Mouse (Mus musculus) midbrain, embryonic 10.5 days (tissue): ENCODE data around the gene Gucy2g. TPM values are rescaled to one million over a fixed set of nuclear protein-coding genes. Genes with fewer than 3 reads are reported as not detected.

ENCODE experiments used
- DNase-seq: peaks from one replicate; pipeline ENCODE4 v3.0.0-alpha.2; 2017; ENCODE audit warnings: low spot score
- H3K27ac ChIP-seq: fragments of 300-500 bp; sonication (generic); replicated peaks from 2 replicates; pipeline ENCODE4 v1.5.1; 2016; ENCODE audit warnings: mild to moderate bottlenecking
- H3K27me3 ChIP-seq: fragments of 300-500 bp; sonication (generic); 2 replicates; pipeline ENCODE4 v1.6.1; 2016; ENCODE audit warnings: low read depth, mild to moderate bottlenecking; ENCODE audit not compliant: poor library complexity, severe bottlenecking
- H3K36me3 ChIP-seq: fragments of 300-500 bp; sonication (generic); 2 replicates; pipeline ENCODE4 v1.6.1; 2016; ENCODE audit warnings: mild to moderate bottlenecking, moderate library complexity
- H3K4me1 ChIP-seq: fragments of 300-500 bp; sonication (generic); 2 replicates; pipeline ENCODE4 v1.6.1; 2016
- H3K4me3 ChIP-seq: fragments of 300-500 bp; sonication (generic); 2 replicates; pipeline ENCODE4 v1.5.1; 2016; ENCODE audit warnings: mild to moderate bottlenecking, moderate library complexity
- H3K9me3 ChIP-seq: fragments of 300-500 bp; sonication (generic); replicated peaks from 2 replicates; pipeline ENCODE4 v1.6.1; 2016; ENCODE audit warnings: mild to moderate bottlenecking
- whole genome bisulfite sequencing: fragments of 180-500 bp; shearing (Covaris S2); methylation state at CpG from one replicate; pipeline ENCODE4 v1.1.7; 2016; 5-methylcytosine and 5-hydroxymethylcytosine counted together
- polyA plus RNA-seq: library from polyadenylated mRNA; unstranded; fragments of >200 nt; fragmentation: Nextera tagmentation; extraction: Ambion mirVana; gene quantifications from 2 replicates; pipeline ENCODE4 v1.2.1, GENCODE M21; 2016

The Gucy2g gene
- polyA plus RNA-seq, 1 experiment from 2014 or later, result not detected

- Histone ChIP-seq H3K4me3 (no peak overlapping the region), H3K27ac (no peak overlapping the region), H3K27me3 (no peaks in the 10 kb centered on the region), H3K9me3 (no peaks in the 10 kb centered on the region), H3K4me1 (peaks cover 22% of the 10 kb centered on the region), H3K36me3 (no peaks in the 10 kb centered on the region)
- 90% methylated on average over 5 of the region's 5 CpGs for WGBS
- no peak for DNase-seq
Measured at GRCm38 (mm10) chr19:55258514-55258913, 17.5 kb upstream of the Gucy2g start.

GRCm38 (mm10) chr19:55257656-55258375 is 16.8 kb upstream of the Gucy2g start:
- no peak overlapping the region for H3K27ac ChIP-seq
- no peaks in the 10 kb centered on the region for H3K9me3 ChIP-seq
- H3K36me3 ChIP-seq, result no peaks in the 10 kb centered on the region
- H3K4me3 ChIP-seq, result no peak overlapping the region
- WGBS, result 94% methylated on average over 5 of the region's 5 CpGs
- peaks cover 29% of the 10 kb centered on the region for H3K4me1 ChIP-seq
- no peak for DNase-seq
- no peaks in the 10 kb centered on the region; the same call in 1 of the 2 replicates for H3K27me3 ChIP-seq

GRCm38 (mm10) chr19:55256156-55256555 is 15.1 kb upstream of the Gucy2g start:
- WGBS, result 83% methylated on average over 9 of the region's 9 CpGs
- DNase-seq, result no peak
- no peak overlapping the region for H3K4me3 ChIP-seq
- H3K27me3 ChIP-seq, result no peaks in the 10 kb centered on the region; the same call in 1 of the 2 replicates
- no peak overlapping the region for H3K27ac ChIP-seq
- H3K4me1 ChIP-seq, result peaks cover 29% of the 10 kb centered on the region
- H3K9me3 ChIP-seq, result no peaks in the 10 kb centered on the region
- no peaks in the 10 kb centered on the region for H3K36me3 ChIP-seq

DNA sequence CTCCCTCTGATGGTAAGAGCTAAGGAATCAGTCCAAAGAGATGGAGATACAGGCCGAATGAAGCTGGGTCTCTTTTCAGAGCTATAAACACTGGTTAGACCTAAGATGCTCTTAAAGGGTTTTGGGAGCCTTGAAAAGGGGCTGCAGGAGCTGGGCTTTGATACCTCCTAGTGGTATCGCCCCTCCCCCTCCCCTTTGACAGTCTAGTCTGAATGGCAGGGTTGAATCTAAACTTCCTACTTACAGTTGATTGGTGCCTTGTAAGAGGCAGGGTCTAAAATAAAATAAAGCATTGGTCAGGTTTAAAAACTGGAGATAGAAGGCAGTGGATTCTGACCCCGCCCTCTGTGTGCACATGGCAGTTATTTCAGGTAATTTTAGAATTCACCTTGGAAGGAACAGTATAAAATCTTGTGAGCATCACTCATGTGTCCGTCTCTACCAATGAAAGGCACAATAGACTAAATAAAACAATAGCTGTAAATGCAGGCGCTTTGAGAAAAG is 13.5 kb upstream of the Gucy2g start:
- Histone ChIP-seq H3K4me3 (peak overlapping the region; percentile 68), H3K4me1 (peaks cover 28% of the 10 kb centered on the region), H3K27me3 (no peaks in the 10 kb centered on the region; the same call in 1 of the 2 replicates), H3K27ac (peak overlapping the region; percentile 89), H3K36me3 (no peaks in the 10 kb centered on the region), H3K9me3 (no peaks in the 10 kb centered on the region)
- DNase-seq, result peak; percentile 40
- WGBS, result 5% methylated on average over 5 of the region's 5 CpGs

DNA sequence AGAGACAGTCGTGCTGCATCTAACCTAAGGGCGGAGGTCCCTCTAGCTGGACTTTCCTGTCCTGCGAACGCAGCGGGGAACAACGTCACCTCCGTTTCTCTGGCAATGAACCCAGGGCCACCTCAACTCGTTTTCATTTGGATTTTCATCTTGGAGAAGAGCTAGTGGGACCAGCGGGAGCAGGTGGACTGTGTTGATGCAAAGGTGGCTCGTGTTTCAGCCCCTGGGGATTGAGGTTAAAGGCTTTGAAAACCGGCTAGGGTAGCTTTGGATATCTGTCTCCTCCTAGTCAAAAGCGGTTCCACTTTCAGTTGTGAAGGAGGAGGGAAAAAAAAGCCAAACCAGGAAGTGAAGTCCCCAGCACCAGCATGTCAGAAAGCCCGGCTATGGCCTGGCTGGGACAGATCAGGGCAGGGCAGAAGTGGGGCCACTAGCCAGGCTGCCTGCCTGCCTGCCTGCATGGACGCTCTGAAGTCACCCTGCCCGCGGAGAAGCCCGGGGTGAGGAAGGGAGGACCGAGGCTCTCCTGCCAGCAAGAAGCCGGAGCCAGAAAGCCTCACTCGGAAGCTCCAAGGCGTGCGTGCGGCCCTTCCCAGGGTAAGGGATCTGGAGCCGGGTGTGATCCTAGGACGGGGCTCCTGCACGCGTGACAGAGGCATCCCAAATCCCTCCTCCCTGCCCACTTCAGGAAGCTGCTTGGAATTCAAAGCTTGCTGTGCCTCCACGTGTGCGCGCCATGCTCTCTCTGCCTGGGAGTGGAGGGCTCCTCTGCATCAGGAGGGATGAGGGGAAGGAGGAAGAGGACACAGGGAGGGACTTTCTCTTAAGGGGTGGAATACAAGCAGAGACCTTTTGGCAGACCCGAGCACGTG is 12.8 kb upstream of the Gucy2g start:
- Histone ChIP-seq H3K27me3 (no peaks in the 10 kb centered on the region; the same call in 1 of the 2 replicates), H3K4me3 (peak overlapping the region; percentile 68), H3K27ac (peak overlapping the region; percentile 89), H3K36me3 (no peaks in the 10 kb centered on the region), H3K4me1 (peaks cover 26% of the 10 kb centered on the region), H3K9me3 (no peaks in the 10 kb centered on the region)
- WGBS, result under 1% methylated on average over 32 of the region's 32 CpGs
- peak; percentile 76 for DNase-seq

DNA sequence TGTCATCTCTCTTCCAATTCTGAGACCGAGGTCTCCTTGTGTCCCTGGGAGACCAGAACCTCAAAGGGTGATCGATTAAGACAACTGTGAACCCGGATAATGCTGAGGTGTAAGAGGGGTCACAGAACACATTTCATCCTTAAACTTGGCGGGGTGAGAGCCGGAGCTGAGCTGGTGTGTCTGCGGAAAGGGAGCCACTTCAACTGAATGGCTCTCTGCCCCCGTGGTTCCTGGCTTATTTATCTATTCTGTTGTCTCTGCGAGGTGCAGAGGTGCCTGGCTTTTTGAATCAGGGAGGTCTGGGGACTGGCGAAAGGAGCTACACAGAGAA is 12.2 kb upstream of the Gucy2g start:
- H3K9me3 ChIP-seq, result no peaks in the 10 kb centered on the region
- H3K4me3 ChIP-seq, result peak overlapping the region; percentile 68
- no peaks in the 10 kb centered on the region for H3K36me3 ChIP-seq
- H3K27ac ChIP-seq, result peak overlapping the region; percentile 89
- WGBS, result 5% methylated on average over 9 of the region's 9 CpGs
- DNase-seq, result no peak
- H3K27me3 ChIP-seq, result no peaks in the 10 kb centered on the region; the same call in 1 of the 2 replicates
- H3K4me1 ChIP-seq, result peaks cover 26% of the 10 kb centered on the region

- Histone ChIP-seq H3K36me3 (no peaks in the 10 kb centered on the region), H3K27me3 (no peaks in the 10 kb centered on the region; the same call in 1 of the 2 replicates), H3K4me1 (peaks cover 26% of the 10 kb centered on the region), H3K27ac (no peak within 1 kb of the TSS), H3K4me3 (no peak within 1 kb of the TSS), H3K9me3 (no peaks in the 10 kb centered on the region)
- no peak for DNase-seq
- 95% methylated on average over 9 of the region's 9 CpGs for WGBS
Measured at GRCm38 (mm10) chr19:55251383-55252124, 10.5 kb upstream of the Gucy2g start, which contains the start of gene Acsl5. Gene Acsl5, plus strand, starts transcription at chr19:55251938.

- H3K36me3 ChIP-seq, result no peaks in the 10 kb centered on the region
Measured at GRCm38 (mm10) chr19:55250451-55250850, 9.4 kb upstream of the Gucy2g start.

DNA sequence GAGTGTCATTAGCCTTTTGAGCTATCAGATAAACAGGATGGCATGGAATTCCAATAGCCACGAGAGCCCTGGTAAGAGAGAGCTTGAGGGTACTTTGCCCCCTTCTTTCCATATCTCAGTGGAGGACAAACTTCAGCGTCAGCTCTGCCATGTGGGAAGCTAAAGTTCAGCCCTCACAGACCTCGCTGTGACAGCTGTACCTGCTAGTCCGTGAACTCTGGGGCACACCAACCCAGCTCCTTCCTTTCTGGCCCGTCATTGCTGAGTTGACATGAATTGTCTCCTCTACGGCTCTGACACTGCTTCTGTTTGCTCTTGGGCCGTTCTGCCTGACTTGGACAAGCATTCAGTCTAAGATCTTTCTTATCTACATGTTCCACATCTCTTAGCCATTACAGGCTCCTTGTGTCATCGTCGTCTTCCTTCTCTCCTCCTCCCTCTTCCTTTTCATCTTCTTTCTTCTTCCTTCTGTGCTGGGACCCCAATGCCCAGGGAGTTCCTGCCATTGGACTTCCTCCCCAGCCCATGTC is 7.0 kb upstream of the Gucy2g start:
- H3K9me3 ChIP-seq, result no peaks in the 10 kb centered on the region
- peaks cover 6% of the 10 kb centered on the region for H3K4me1 ChIP-seq
- no peaks in the 10 kb centered on the region for H3K36me3 ChIP-seq
- H3K27ac ChIP-seq, result no peak overlapping the region
- H3K27me3 ChIP-seq, result no peaks in the 10 kb centered on the region; the same call in 1 of the 2 replicates
- no peak for DNase-seq
- WGBS, result 78% methylated on average over 9 of the region's 9 CpGs
- H3K4me3 ChIP-seq, result no peak overlapping the region

More at GRCm38 (mm10) chr19:55250451-55250850, 9.4 kb upstream of the Gucy2g start:
- Histone ChIP-seq H3K4me3 (no peak overlapping the region), H3K4me1 (peaks cover 26% of the 10 kb centered on the region), H3K27ac (no peak overlapping the region), H3K27me3 (no peaks in the 10 kb centered on the region; the same call in 1 of the 2 replicates), H3K9me3 (no peaks in the 10 kb centered on the region)
- 93% methylated on average over 5 of the region's 5 CpGs for WGBS
- DNase-seq, result no peak

- no peak for DNase-seq
- Histone ChIP-seq H3K27me3 (no peaks in the 10 kb centered on the region; the same call in 1 of the 2 replicates), H3K27ac (no peak overlapping the region), H3K4me1 (peaks cover 3% of the 10 kb centered on the region; the same call in 1 of the 2 replicates), H3K9me3 (no peaks in the 10 kb centered on the region), H3K36me3 (no peaks in the 10 kb centered on the region), H3K4me3 (no peak overlapping the region)
- WGBS, result 83% methylated on average over 5 of the region's 5 CpGs
Measured at GRCm38 (mm10) chr19:55247563-55247962, 6.5 kb upstream of the Gucy2g start.

- DNase-seq, result peak; percentile 12
- WGBS, result 36% methylated on average over 7 of the region's 7 CpGs
- H3K27ac ChIP-seq, result no peak overlapping the region
Measured at GRCm38 (mm10) chr19:55244791-55245231, 3.8 kb upstream of the Gucy2g start.

More at GRCm38 (mm10) chr19:55244791-55245231, 3.8 kb upstream of the Gucy2g start:
- Histone ChIP-seq H3K4me1 (peaks cover 3% of the 10 kb centered on the region; the same call in 1 of the 2 replicates), H3K9me3 (no peaks in the 10 kb centered on the region), H3K27me3 (no peaks in the 10 kb centered on the region), H3K36me3 (no peaks in the 10 kb centered on the region), H3K4me3 (no peak overlapping the region)
